Mouse (Mus musculus) heart, embryonic 15.5 days (tissue): ENCODE results near the gene Igf2bp2. TPM values are rescaled to one million over a fixed set of nuclear protein-coding genes. Genes with fewer than 3 reads are reported as not detected.

Experiments used
- ATAC-seq: fragments of 200-750 bp; cut with Nextera tagmentation; replicated peaks from 2 replicates; pipeline ENCODE4 v1.8.0; 2017; ENCODE audit warnings: low read depth, moderate TSS enrichment; ENCODE audit not compliant: insufficient number of reproducible peaks, insufficient read depth, low FRiP score
- H3K27ac ChIP-seq: fragments of 300-500 bp; sonication (generic); 2 replicates; pipeline ENCODE4 v1.5.1; 2015; ENCODE audit warnings: mild to moderate bottlenecking, inconsistent platforms
- H3K27me3 ChIP-seq: fragments of 300-500 bp; sonication (generic); 2 replicates; pipeline ENCODE4 v1.6.1; 2015; ENCODE audit warnings: inconsistent platforms
- H3K36me3 ChIP-seq: fragments of 300-500 bp; sonication (generic); 2 replicates; pipeline ENCODE4 v1.6.1; 2015; ENCODE audit warnings: mild to moderate bottlenecking, inconsistent platforms
- H3K4me1 ChIP-seq: fragments of 300-500 bp; sonication (generic); replicated peaks from 2 replicates; pipeline ENCODE4 v1.6.1; 2015; ENCODE audit warnings: inconsistent platforms
- H3K4me2 ChIP-seq: fragments of 300-500 bp; sonication (generic); 2 replicates; pipeline ENCODE4 v1.6.1; 2015; ENCODE audit warnings: inconsistent platforms, mild to moderate bottlenecking, moderate library complexity
- H3K4me3 ChIP-seq: fragments of 300-500 bp; sonication (generic); 2 replicates; pipeline ENCODE4 v1.5.1; 2015; ENCODE audit warnings: mild to moderate bottlenecking, inconsistent platforms
- H3K9ac ChIP-seq: fragments of 300-500 bp; sonication (generic); 2 replicates; pipeline ENCODE4 v1.6.1; 2015; ENCODE audit warnings: mild to moderate bottlenecking, inconsistent platforms
- H3K9me3 ChIP-seq: fragments of 300-500 bp; sonication (generic); replicated peaks from 2 replicates; pipeline ENCODE4 v1.6.1; 2016; ENCODE audit warnings: inconsistent platforms
- WGBS: fragments of 180-500 bp; shearing (Covaris S2); methylation state at CpG from one replicate; pipeline ENCODE4 v1.1.7; 2015; ENCODE audit warnings: mixed read lengths; 5-methylcytosine and 5-hydroxymethylcytosine counted together
- polyA plus RNA-seq: library from polyadenylated mRNA; unstranded; fragments of >200 nt; fragmentation: Nextera tagmentation; extraction: Ambion mirVana; gene quantifications from 2 replicates; pipeline ENCODE4 v1.2.1, GENCODE M21; 2015

Igf2bp2 gene
- polyA plus RNA-seq, 1 experiment from 2014 or later: 34.5 TPM

DNA sequence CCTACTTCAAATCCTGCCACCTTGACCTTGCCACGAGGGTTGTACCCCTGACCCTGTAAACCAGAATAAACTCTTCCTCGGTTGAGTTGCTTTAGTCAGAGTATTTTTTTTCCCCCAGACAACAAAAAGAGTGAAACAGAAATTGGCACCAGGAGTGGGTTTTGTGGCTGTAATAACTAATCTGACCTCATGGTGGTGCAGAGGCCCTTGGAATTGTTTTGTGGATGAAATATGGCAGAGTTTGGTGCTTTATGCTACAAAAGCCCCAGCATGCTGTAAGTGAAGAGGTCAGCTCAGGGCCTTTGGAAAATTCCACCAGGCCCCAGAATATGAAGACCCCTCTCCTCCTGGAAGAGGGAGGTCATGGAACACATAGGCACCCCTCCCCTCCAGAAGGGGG, 63.0 kb downstream of the Igf2bp2 start:
- Histone ChIP-seq H3K4me1 (peaks cover 6% of the 10 kb centered on the region; the same call in 1 of the 2 replicates), H3K36me3 (no peaks in the 10 kb centered on the region), H3K27ac (no peak overlapping the region), H3K9ac (no peak overlapping the region), H3K9me3 (no peaks in the 10 kb centered on the region), H3K27me3 (no peaks in the 10 kb centered on the region), H3K4me3 (no peak overlapping the region), H3K4me2 (no peak overlapping the region)
- 71% methylated on average over 2 of the region's 2 CpGs for WGBS
- no peak for ATAC-seq

GRCm38 (mm10) chr16:22097659-22098058, 65.4 kb downstream of the Igf2bp2 start:
- H3K9me3 ChIP-seq: no peaks in the 10 kb centered on the region
- H3K4me1 ChIP-seq: peaks cover 13% of the 10 kb centered on the region; the same call in 1 of the 2 replicates
- no peak overlapping the region for H3K9ac ChIP-seq
- H3K27me3 ChIP-seq: no peaks in the 10 kb centered on the region
- no peak overlapping the region for H3K4me2 ChIP-seq
- H3K4me3 ChIP-seq: no peak overlapping the region
- H3K36me3 ChIP-seq: no peaks in the 10 kb centered on the region
- WGBS: 59% methylated on average over 7 of the region's 7 CpGs
- no peak for ATAC-seq
- H3K27ac ChIP-seq: no peak overlapping the region

DNA sequence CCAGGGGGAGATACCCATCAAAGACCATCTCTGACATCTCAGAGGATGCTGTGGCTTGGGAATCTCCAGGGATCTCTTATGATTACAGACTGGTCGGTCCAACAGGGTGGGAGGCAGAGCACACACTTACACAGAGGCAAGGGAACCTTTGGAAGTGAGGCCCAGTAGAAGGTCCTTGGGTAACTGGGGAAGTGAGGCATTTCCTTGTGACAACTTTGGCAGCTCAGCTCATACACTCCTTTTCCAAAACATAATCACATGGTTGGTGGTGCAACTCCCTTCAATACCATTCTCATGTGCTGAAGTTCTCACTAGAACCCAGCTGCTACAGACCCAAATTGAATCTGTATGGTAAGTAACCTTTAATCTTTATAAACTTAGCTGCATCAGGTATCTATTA, 67.3 kb downstream of the Igf2bp2 start:
- H3K4me2 ChIP-seq: no peak overlapping the region
- ATAC-seq: no peak
- WGBS: 74% methylated on average over 1 of the region's 1 CpGs

DNA sequence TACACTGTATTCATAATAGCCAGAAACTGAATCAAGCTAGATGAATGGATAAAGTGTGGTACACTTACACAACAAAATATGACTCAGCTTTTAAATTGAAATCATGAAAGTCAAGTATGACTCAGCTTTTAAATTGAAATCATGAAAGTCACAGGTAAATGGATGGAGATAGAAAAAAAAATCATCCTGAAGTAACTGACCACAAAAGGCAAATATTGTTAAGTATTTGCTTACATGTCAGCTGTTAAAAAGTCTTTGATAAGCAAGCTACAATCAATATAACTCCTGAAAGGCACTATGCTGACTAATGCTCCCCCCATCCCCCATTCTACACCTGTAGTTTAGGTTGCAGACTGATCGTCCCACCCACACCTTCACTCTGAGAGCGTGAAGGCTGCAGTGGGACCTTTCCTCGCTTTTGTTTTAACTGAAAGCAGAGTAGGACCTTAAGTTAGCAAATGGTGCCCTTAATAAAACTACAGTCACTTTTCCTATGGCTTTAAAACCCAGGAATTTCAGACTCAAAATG, 71.8 kb downstream of the Igf2bp2 start:
- Histone ChIP-seq H3K27ac (no peak overlapping the region), H3K36me3 (peaks cover 7% of the 10 kb centered on the region), H3K27me3 (no peaks in the 10 kb centered on the region), H3K4me2 (no peak overlapping the region), H3K9ac (no peak overlapping the region), H3K9me3 (no peaks in the 10 kb centered on the region), H3K4me3 (no peak overlapping the region), H3K4me1 (0 out of 2 replicates have a peak, but pooled peaks cover 10% of the 10 kb centered on the region)
- 82% methylated on average over 3 of the region's 3 CpGs for WGBS
- ATAC-seq: no peak

More for the DNA sequence above, 67.3 kb downstream of the Igf2bp2 start:
- Histone ChIP-seq H3K9me3 (no peaks in the 10 kb centered on the region), H3K4me3 (no peak overlapping the region), H3K36me3 (no peaks in the 10 kb centered on the region), H3K4me1 (peaks cover 13% of the 10 kb centered on the region; the same call in 1 of the 2 replicates), H3K27ac (no peak overlapping the region), H3K27me3 (no peaks in the 10 kb centered on the region), H3K9ac (no peak overlapping the region)

GRCm38 (mm10) chr16:22085411-22085810, 77.7 kb downstream of the Igf2bp2 start:
- H3K36me3 ChIP-seq: peaks cover 18% of the 10 kb centered on the region
- no peak for ATAC-seq
- 77% methylated on average over 4 of the region's 4 CpGs for WGBS

DNA sequence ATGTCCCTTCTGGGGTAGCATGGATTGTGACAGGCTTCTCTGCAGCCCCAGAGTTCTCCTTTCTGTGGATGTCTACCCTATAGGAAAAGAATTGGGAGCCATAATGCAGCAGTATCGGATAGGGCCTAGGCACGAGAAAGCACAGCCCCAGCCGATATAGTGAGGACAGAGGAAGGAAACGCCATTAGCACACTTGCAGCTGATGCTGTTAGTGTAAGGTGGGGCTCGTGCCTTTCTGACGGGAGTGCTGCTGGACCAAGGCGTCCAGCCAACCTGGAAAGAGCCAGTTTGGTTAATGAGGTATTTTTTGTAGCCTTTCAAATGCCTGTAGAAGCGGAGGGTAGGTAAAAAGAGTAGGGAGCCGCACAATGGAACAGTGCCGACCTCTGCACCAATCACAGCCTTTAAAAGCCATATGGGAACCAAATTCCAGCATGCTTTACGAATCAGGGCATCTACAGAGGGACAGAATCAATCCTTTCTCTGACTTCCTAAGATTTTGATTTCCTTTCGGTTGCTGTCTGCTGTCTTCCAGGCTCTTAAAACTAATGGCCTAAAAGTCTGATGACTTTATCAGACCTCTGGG, 82.9 kb downstream of the Igf2bp2 start:
- Histone ChIP-seq H3K36me3 (peaks cover 53% of the 10 kb centered on the region), H3K27ac (no peak overlapping the region), H3K9me3 (no peaks in the 10 kb centered on the region), H3K4me1 (peaks cover 5% of the 10 kb centered on the region; the same call in 1 of the 2 replicates), H3K4me2 (no peak overlapping the region), H3K27me3 (no peaks in the 10 kb centered on the region), H3K9ac (no peak overlapping the region), H3K4me3 (no peak overlapping the region)
- WGBS: 85% methylated on average over 12 of the region's 12 CpGs
- ATAC-seq: no peak

More at GRCm38 (mm10) chr16:22085411-22085810, 77.7 kb downstream of the Igf2bp2 start:
- H3K27ac ChIP-seq: no peak overlapping the region
- H3K4me2 ChIP-seq: no peak overlapping the region
- H3K4me1 ChIP-seq: no peaks in the 10 kb centered on the region
- H3K9me3 ChIP-seq: no peaks in the 10 kb centered on the region
- H3K27me3 ChIP-seq: no peaks in the 10 kb centered on the region
- no peak overlapping the region for H3K9ac ChIP-seq
- no peak overlapping the region for H3K4me3 ChIP-seq

DNA sequence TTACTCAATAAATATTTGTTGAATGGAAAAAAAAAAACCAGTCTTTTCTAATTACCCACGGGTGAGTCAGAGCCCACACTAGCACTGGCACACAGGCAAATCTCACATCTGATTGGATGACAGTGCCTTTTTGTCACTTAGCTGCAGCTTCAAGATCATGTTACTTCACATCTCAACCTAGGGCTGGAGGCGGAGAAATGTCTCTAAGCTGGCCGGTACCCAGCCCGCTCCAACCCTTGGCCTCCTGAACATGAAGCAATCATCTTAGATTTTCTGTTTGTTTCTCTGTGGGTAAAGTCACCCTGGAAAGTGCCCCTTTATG, 86.5 kb downstream of the Igf2bp2 start:
- no peak overlapping the region for H3K27ac ChIP-seq
- ATAC-seq: no peak
- 57% methylated on average over 4 of the region's 4 CpGs for WGBS
- no peak overlapping the region for H3K4me3 ChIP-seq
- peaks cover 55% of the 10 kb centered on the region for H3K36me3 ChIP-seq
- no peaks in the 10 kb centered on the region for H3K27me3 ChIP-seq
- no peak overlapping the region for H3K9ac ChIP-seq
- no peak overlapping the region for H3K4me2 ChIP-seq
- H3K9me3 ChIP-seq: no peaks in the 10 kb centered on the region
- H3K4me1 ChIP-seq: peaks cover 5% of the 10 kb centered on the region; the same call in 1 of the 2 replicates

GRCm38 (mm10) chr16:22075829-22076619, 87.1 kb downstream of the Igf2bp2 start:
- Histone ChIP-seq H3K4me2 (no peak overlapping the region), H3K4me1 (peaks cover 5% of the 10 kb centered on the region; the same call in 1 of the 2 replicates), H3K9me3 (no peaks in the 10 kb centered on the region), H3K27me3 (no peaks in the 10 kb centered on the region), H3K4me3 (no peak overlapping the region), H3K36me3 (peaks cover 51% of the 10 kb centered on the region), H3K9ac (no peak overlapping the region), H3K27ac (no peak overlapping the region)
- WGBS: 25% methylated on average over 5 of the region's 5 CpGs
- no peak for ATAC-seq

DNA sequence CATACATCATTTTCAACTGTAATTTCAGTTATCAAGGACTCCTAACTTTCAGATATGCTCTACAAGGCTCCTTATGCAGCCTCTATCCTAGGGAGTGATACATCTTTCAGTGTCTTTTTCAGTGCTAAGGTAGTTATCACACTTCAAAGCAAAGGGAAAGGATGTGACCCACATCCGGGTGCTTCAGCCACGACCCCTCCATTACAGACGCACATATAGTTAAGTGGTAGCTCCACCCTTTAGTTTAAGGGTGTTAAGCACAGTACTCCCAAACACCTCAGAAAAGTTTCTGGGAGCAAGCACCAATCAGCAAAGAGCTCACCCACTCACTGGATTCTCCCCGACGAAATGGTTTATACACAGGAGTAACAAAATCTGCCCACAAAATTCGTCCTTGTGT, 88.0 kb downstream of the Igf2bp2 start:
- Histone ChIP-seq H3K27ac (no peak overlapping the region), H3K4me3 (no peak overlapping the region), H3K9me3 (no peaks in the 10 kb centered on the region), H3K9ac (no peak overlapping the region), H3K4me1 (peaks cover 5% of the 10 kb centered on the region; the same call in 1 of the 2 replicates), H3K4me2 (no peak overlapping the region), H3K36me3 (peaks cover 46% of the 10 kb centered on the region), H3K27me3 (no peaks in the 10 kb centered on the region)
- ATAC-seq: no peak
- 81% methylated on average over 6 of the region's 6 CpGs for WGBS

DNA sequence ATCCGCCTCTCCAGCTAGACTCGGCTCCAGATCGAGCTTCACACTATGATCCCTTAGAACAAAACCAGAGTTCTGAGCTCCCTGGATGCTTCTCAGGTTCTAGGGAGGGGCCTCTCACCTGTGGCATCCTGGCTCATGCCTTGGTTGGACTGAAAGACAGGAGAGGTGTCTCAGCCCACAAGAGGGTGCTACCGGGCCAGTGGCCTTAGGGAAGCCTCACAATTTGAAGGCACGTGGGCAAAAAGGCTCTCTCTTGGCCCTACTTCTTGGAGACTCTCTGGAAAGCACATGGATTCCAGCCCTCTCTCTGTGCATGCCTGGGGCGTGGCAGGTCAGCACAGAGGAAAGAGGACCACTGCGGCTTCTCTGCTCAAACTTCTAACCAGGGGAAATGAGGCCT, 91.7 kb downstream of the Igf2bp2 start:
- 76% methylated on average over 7 of the region's 7 CpGs for WGBS
- H3K36me3 ChIP-seq: peaks cover 51% of the 10 kb centered on the region

GRCm38 (mm10) chr16:22067406-22067805, 95.7 kb downstream of the Igf2bp2 start:
- Histone ChIP-seq H3K36me3 (peaks cover 72% of the 10 kb centered on the region), H3K27ac (no peak overlapping the region), H3K4me2 (no peak overlapping the region), H3K4me1 (no peaks in the 10 kb centered on the region), H3K27me3 (no peaks in the 10 kb centered on the region), H3K9ac (no peak overlapping the region), H3K4me3 (no peak overlapping the region), H3K9me3 (no peaks in the 10 kb centered on the region)
- 79% methylated on average over 8 of the region's 8 CpGs for WGBS
- ATAC-seq: 0 out of 2 replicates have a peak, but pooled peaks have one; percentile 2

More for the DNA sequence above, 91.7 kb downstream of the Igf2bp2 start:
- H3K9me3 ChIP-seq: no peaks in the 10 kb centered on the region
- no peak overlapping the region for H3K4me3 ChIP-seq
- no peak overlapping the region for H3K9ac ChIP-seq
- peaks cover 5% of the 10 kb centered on the region; the same call in 1 of the 2 replicates for H3K4me1 ChIP-seq
- no peak overlapping the region for H3K4me2 ChIP-seq
- no peaks in the 10 kb centered on the region for H3K27me3 ChIP-seq
- no peak overlapping the region for H3K27ac ChIP-seq
- ATAC-seq: no peak
